Mouse (Mus musculus) cerebellum, adult 2 months (tissue): ENCODE data around the gene Gm20741. TPM values are rescaled to one million over a fixed set of nuclear protein-coding genes. Genes with fewer than 3 reads are reported as not detected.
A peak's percentile ranks its signal among the peaks of the same experiment; 100 is the strongest.

ENCODE experiments used
- DNase-seq, 2 experiments: peaks; one replicate each; pipeline ENCODE4 v3.0.0; 2021
- H3K27ac ChIP-seq: fragments of 200-500 bp; 2 replicates; pipeline ENCODE4 v1.5.1; 2012; ENCODE audit warnings: low read length, control low read depth, inconsistent platforms; ENCODE audit not compliant: insufficient read depth
- H3K27me3 ChIP-seq: fragments of 200-500 bp; 2 replicates; pipeline ENCODE4 v1.6.1; 2012; ENCODE audit warnings: inconsistent platforms, mild to moderate bottlenecking, low read length, moderate library complexity; ENCODE audit not compliant: control insufficient read depth, insufficient read depth
- H3K4me1 ChIP-seq: fragments of 200-500 bp; 2 replicates; pipeline ENCODE4 v1.6.1; 2011; ENCODE audit warnings: low read length; ENCODE audit not compliant: control insufficient read depth, insufficient read depth
- H3K4me3 ChIP-seq: fragments of 200-500 bp; replicated peaks from 2 replicates; pipeline ENCODE3; 2011; ENCODE audit warnings: mild to moderate bottlenecking, low read depth, low read length, control low read depth; ENCODE audit not compliant: insufficient read depth
- CTCF ChIP-seq: fragments of 200-500 bp; IDR thresholded peaks from 2 replicates; pipeline ENCODE4 v1.5.1; 2011; ENCODE audit warnings: low read depth, mild to moderate bottlenecking, control low read depth, low read length, moderate library complexity, borderline replicate concordance; ENCODE audit not compliant: insufficient read depth
- POLR2A ChIP-seq: fragments of 200-500 bp; IDR thresholded peaks from 2 replicates; pipeline ENCODE4 v1.6.1; 2011; ENCODE audit warnings: low read length, control low read depth, borderline replicate concordance; ENCODE audit not compliant: insufficient read depth
- WGBS: fragments of 180-500 bp; shearing (Covaris S2); methylation state at CpG from one replicate; pipeline ENCODE4 v1.1.7; 2018; 5-methylcytosine and 5-hydroxymethylcytosine counted together
- polyA plus RNA-seq: library from polyadenylated mRNA; depleted of rRNA; stranded (reverse); fragments of >200 nt; gene quantifications from 2 replicates; pipeline ENCODE4 v1.2.3, GENCODE M21; 2012; rRNA removed

Gene Gm20741
- not detected in 2 replicates for polyA plus RNA-seq

DNA sequence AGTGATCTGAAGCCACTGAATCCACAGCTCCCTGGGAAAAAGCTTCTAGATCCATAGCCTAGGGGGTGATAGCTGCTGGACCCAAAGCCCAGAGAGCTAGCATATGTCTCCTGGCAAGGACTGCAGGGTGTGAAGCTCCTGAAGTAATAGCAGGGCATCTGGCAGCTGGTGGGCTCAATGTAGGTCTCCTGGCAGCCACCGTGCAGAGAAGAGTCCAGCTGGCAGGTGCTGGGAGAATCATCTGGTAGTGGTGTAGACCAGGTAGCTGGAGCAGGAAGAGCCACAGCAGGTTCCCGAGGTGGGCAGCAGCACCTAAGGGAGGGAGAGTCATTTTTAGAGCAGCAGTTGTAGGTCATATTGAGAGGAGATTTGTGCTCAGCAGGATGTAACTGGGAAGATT lies at the start of gene Gm20741:
Gene Gm20741, minus strand, starts transcription at position 394 of the 400 bp plus-strand sequence.
- 3% methylated on average over 2 of the region's 2 CpGs for WGBS
- TF ChIP-seq CTCF (no peak), POLR2A (no peak)
- Histone ChIP-seq H3K27ac (no peak within 1 kb of the TSS), H3K4me1 (peaks cover 2% of the 10 kb centered on the region; the same call in 1 of the 2 replicates), H3K27me3 (no peaks in the 10 kb centered on the region), H3K4me3 (no peak within 1 kb of the TSS)
- peak; percentile 62 to 80 for DNase-seq

DNA sequence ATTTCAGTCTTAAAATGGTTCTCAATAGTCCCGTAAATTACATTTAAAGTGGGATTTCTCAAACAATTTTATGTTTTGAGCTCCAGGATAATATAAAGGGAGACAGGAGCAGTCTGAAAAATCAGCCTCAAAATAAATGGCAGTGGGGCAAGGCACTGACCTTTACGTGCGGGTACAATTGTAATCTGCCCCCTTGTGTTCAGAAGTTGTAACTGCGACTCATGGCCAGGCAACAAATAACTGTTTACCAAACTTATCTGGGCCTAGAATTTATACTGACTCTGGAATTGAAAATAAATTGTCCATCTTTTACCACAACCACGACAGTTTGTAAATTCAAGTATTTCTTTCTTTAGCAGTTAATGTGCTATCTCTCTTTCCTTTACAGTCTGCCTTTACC lies 39.4 kb upstream of the Gm20741 start:
- WGBS = 11% methylated on average over 5 of the region's 5 CpGs
- Histone ChIP-seq H3K4me1 (no peaks in the 10 kb centered on the region), H3K4me3 (no peak overlapping the region), H3K27ac (no peak overlapping the region), H3K27me3 (no peaks in the 10 kb centered on the region)
- DNase-seq = peak; percentile 5 to 11
- TF ChIP-seq POLR2A = no peak
- peak; percentile 56 for TF ChIP-seq CTCF

DNA sequence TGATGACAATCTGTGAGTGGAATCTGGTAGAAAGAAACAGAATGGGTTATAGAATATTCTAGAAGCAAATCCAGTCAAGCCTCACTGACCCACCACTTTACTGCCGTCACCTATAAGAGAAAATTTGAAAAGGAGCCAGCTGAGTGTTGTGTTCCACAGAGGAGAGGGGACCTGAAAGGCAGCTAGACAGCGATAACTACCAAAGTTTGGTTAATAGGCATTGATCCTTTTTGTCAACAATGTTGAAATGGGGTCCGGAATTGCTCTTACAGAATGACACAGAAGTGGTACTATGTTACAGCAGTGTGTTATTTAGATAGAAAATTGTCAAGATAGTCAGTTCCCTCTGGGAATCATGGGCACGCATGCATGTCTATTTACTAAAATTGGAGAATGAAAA lies 36.5 kb upstream of the Gm20741 start:
- DNase-seq = no peak
- Histone ChIP-seq H3K27me3 (no peaks in the 10 kb centered on the region), H3K4me1 (no peaks in the 10 kb centered on the region), H3K27ac (no peak overlapping the region), H3K4me3 (no peak overlapping the region)
- WGBS = 89% methylated on average over 4 of the region's 4 CpGs
- no peak for TF ChIP-seq POLR2A
- no peak for TF ChIP-seq CTCF

DNA sequence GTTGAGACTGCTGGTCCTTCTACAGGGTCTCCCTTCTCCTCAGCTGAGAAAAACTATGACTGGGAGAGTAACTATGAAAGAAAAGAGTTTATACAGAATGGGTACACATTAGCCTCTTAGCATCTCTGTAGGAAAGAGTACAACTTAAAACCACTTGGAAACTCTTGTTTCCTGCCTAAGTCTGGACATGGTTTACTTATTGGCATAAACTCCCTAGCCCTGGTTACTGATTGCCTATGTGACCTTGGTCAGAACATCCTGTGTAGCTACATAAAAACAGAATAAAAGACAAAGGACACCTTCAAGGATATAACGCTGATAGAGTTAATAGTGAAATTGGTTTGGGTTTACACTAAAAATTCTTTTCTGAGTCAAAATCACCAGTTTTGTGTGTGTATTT lies 35.3 kb upstream of the Gm20741 start:
- TF ChIP-seq CTCF = no peak
- no peak for TF ChIP-seq POLR2A
- DNase-seq = no peak
- H3K4me1 ChIP-seq = no peaks in the 10 kb centered on the region
- no peak overlapping the region for H3K4me3 ChIP-seq
- WGBS = 95% methylated on average over 1 of the region's 1 CpGs
- H3K27ac ChIP-seq = no peak overlapping the region
- no peaks in the 10 kb centered on the region for H3K27me3 ChIP-seq

DNA sequence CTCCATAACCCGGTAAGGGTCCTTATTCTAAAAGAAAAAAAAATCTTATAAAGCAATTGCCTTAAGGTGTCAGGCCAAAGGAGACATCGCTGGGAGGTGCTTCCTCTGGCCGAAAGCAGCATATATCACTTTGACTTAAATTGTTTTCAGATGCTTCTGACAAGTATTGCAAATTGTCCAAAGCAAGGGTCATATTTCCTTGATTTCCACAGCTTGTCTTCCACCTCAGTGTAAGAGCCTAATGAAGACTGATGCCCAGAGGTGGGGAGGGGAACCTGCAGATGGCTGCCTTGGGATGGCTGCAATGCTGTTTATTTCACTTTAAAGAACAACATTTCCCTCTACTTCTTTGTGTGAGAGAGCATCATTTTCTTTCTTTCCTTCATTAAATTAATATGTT lies 15.0 kb upstream of the Gm20741 start:
- WGBS = 89% methylated on average over 3 of the region's 3 CpGs
- TF ChIP-seq CTCF = no peak
- TF ChIP-seq POLR2A = no peak
- no peak for DNase-seq
- Histone ChIP-seq H3K27ac (no peak overlapping the region), H3K4me1 (no peaks in the 10 kb centered on the region), H3K27me3 (no peaks in the 10 kb centered on the region), H3K4me3 (no peak overlapping the region)

DNA sequence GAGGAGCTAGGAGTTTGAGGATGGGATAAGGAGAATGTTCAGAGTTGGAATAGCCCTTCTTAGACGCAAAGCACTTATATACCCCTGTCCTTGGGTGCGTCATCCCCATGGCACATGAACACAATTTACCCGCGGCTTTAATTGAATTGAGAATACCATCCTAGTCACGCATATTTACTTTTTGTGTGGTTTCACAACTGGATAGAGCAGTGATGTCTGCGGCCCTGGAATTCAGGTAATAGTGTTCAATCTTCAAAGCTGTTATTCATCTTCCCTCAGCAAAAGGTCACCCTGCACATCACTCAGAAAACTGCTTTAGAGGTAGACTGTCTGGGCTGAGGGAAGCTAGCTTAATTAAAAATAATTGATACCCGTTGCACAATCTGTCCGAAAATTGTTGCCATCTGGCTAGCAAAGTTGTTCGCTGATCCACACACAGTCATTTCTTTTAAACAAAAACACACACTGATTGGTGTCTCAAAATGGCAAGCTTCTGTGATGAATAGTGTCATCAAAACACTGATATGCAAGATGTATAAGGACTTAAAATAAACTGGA lies 14.2 kb upstream of the Gm20741 start, which contains the start of gene Krtap14:
Gene Krtap14, minus strand, starts transcription at position 51 of the 558 bp plus-strand sequence.
- no peaks in the 10 kb centered on the region for H3K4me1 ChIP-seq
- H3K4me3 ChIP-seq = no peak within 1 kb of the TSS
- no peak within 1 kb of the TSS for H3K27ac ChIP-seq
- DNase-seq = no peak
- no peaks in the 10 kb centered on the region for H3K27me3 ChIP-seq
- TF ChIP-seq POLR2A (no peak), CTCF (no peak)
- 62% methylated on average over 9 of the region's 9 CpGs for WGBS

DNA sequence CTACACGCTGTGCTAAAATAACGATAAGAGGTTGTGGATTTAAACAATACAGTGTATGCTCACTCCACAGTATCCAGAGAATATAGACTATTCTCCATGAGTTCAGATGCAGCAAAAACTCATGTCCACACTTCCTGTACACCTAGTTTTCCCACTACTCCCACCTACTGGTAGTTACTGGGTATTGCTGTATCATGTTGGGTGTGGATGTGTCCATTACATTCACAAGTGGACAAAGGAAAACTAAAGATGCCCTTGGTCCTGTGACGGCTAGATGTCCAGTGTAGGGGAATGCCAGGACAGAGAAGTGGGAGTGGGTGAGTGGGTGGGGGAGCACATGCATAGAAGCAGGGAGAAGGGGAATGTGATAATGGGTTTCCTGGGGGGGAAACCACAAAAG lies 11.7 kb upstream of the Gm20741 start:
- Histone ChIP-seq H3K27me3 (no peaks in the 10 kb centered on the region), H3K4me1 (no peaks in the 10 kb centered on the region), H3K27ac (no peak overlapping the region), H3K4me3 (no peak overlapping the region)
- DNase-seq = peak in 1 of 2 experiments; percentile 19
- 89% methylated on average over 3 of the region's 3 CpGs for WGBS
- TF ChIP-seq POLR2A = no peak
- TF ChIP-seq CTCF = peak; percentile 37; the same call in 1 of the 2 replicates

DNA sequence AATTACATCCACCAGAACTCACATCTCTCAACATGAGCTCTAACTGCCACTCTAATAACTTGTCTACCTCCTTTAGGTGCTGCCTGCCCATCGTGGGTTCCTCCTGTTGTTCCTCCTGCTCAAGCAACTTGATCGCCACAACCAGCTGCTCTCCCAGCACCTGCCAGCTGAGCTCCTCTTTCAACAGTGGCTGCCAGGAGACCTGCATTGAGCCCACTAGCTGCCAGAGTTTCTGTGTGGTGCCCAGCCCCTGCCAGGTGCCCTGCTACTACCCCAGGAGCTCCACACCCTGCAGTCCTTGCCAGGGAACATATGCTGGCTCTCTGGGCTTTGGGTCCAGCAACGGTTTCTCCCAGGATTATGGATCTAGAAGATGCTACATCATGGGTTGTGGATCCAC lies 8.0 kb upstream of the Gm20741 start, which contains the start of gene Krtap15:
Gene Krtap15, plus strand, starts transcription at position 150 of the 400 bp plus-strand sequence.
- no peak within 1 kb of the TSS for H3K4me3 ChIP-seq
- no peak for DNase-seq
- WGBS = 18% methylated on average over 3 of the region's 3 CpGs
- H3K27ac ChIP-seq = no peak within 1 kb of the TSS
- H3K4me1 ChIP-seq = no peaks in the 10 kb centered on the region
- H3K27me3 ChIP-seq = no peaks in the 10 kb centered on the region
- no peak for TF ChIP-seq CTCF
- TF ChIP-seq POLR2A = no peak
